Mouse (Mus musculus) kidney, adult 8-10 months (tissue): ENCODE measurements around the gene Zic4.

Experiments
- DNase-seq, 2 experiments: peaks; one replicate each; pipeline ENCODE4 v3.0.0; 2022

Gene Zic4

DNA sequence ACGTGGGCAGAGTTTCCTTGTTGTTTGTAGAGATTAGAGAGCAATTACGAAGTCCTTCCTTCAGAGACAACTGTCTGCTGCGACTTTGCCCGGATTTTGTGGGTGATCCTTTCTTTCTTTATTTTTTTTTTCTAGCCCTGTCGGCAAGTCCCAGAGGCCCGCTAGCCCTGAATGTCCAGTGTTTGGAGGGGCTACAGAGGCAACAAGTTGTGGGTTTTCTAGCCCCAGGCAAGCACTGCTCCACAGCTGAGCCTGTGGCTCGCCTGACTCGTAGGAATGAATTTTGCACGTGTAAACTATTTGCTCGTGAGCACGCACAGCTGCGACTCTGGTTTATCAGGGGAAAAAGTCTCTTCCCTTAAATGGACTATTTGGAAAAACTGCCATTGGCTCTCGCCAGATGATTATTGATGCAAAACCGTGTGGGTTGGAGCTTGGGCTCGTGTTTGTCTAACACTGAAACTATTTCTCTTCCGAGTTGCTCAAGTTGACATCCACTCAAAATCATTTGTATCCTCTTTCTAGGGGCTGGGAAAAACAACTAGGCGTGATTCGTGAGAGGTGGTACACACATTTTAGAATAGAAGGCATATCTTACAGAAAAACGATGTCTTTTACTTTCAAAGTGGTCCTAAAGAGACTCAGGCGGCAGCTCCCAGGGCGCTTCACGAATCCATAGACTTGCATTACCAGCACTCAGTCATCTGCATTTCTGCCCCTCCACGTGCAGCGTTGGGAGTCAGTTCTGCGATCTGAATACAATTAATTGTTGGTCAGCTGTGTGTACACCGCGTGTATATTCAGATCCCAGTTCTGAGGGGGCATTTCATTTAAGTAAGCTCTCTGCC lies 42.9 kb downstream of the Zic4 start:
- no peak for DNase-seq

DNA sequence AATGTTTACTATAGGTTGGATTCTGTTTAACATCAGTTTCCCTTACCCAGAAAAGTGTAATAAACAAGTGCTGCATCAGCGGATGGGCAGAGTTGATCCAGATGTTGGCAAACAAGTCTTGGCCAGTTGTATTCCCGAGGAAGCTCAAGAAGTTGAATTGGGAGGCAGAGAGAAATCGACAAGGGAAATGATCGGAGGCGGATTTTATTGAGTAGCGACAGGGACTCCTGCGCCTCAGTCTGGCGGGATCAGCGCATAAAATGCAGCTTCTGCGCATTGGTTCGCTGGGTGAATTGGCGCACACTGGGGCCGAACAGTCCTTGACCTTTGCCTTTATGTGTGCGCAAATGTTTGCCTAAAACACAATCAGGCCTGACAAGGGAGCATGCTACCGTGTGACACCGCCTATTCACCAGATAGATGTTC lies 43.6 kb downstream of the Zic4 start:
- no peak for DNase-seq

DNA sequence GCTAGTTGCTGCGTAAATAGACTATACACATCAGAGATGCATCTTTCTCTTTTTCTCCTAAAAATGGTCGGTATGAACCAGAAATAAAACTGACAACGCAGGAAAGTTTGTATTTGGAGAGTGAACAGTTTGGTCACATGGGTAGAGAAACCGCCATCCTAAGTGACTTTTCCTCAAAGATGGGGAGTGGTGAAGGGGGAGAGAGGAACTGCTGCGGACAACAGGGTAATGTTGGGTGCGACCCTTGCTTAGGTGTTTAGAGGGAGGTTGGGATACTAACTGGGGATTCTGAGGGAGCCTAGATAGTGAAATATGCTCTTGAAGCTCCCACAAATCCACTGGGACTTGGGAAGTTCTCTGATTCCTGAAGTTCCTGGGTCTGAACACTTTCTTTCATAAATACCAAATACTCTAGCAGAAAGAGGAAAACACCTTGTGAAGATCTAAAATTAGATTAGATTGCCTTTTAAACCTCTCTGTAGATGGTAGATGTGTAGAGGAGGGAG lies 44.1 kb downstream of the Zic4 start:
- DNase-seq, result no peak

DNA sequence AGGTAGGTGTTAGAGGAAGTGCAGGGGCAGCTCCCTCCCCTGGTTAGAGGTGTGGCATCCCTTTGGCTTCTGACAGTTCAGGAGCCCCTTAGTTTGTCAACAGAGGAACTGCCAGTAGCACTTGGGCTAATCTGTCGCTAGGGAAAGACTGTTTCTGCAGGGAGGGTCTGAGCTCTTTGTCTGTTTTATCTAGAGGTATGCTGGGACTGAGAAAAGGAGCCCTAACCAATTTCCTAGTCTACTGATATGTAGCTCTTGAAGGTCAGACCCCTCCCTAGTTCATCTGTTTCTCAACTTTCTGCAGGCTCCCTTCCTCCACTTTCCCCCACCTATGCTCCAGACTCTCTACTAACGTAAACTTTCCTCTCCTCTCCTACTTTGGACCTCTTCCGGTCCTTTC lies 47.6 kb downstream of the Zic4 start:
- no peak for DNase-seq

DNA sequence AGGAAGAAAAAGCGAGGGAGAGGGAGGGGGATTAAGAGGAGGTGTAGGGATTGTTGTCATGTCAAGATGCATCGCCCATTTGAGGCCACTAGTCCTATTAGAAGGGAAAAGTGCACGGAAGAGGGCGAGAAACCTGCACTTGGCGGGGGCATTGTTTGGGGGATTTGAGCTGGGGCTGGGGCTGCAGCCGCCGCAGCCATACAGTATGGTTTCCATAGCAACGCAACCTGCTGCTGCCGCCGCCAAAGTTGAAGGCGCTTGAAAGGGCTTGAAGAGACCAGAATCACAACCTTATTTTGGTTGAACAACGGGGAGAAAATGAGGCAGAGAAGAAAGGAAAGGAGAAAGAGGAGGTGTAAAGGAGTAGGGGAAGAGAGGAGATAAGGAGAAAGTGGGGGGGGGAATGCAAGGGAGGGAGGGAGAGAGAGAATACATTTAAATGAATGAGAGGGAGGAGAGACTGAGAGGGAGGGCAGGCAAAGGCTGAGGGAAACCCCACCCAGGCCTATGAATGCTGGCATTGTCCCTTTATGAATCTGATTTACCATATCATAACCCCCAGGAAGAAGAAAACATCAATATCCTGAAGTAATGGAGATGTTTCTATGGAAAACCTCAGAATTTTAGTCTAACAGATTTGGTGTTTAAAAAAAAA lies 51.9 kb downstream of the Zic4 start:
- DNase-seq, result no peak

DNA sequence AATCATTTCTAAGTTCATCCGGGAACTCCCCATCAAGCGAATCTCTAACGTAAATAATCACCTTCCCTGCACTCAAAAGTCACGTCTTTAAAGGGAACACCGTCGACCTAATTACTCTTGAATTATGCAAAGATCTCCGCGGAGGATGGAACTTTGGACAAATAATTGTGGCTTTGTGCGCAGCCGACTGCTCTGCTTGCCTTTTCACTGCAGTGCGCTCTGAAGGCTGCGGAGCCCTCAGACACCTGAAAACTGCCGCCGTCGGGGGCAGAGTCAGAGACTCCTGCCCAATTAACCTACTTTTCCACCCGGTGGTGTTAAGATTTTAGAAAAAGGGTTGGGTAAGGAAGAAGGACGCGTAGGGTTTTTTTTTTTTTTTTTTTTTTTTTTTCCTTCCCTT lies 58.2 kb downstream of the Zic4 start:
- no peak for DNase-seq
